23 mouse cellular contexts compared by ENCODE assay signal in the genomic region with DNA sequence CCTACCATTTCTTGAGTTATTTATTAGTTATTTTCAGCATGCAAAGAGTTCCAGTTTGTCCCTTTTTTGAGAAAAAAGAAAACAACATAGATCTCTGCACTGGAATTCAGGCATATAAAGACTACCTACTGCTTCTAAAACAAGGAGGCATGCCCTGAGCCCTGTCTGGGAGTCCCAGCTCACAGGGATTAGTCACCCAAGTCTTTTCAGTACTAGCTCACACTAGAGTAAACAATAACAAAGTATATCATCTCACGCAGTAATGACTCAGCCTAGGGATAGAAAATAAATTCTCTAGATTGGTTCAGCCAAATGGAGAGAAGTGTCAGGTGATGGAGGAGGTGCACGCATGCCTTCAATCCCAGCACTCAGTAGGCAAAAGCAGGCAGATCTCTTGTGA. TPM values are rescaled to one million over a fixed set of nuclear protein-coding genes. Genes with fewer than 3 reads are reported as not detected.
"Had no signal": no experiment of that assay in that cellular context is flagged by ENCODE, and none has a peak within 500 bp of the region (broad histone marks: within the 10 kb centered on the region; RNA-seq: fewer than 3 reads in every experiment).

No protein-coding gene starts in this region.

- DNase-seq: gastrocnemius, postnatal 14 days; gastrocnemius, postnatal 36 days; heart, adult 18-20 months; heart, postnatal 10 days; kidney, adult 11 months; kidney, adult 2 months; kidney, adult 9 months; kidney, postnatal 14 days; kidney, postnatal 36 days; layer of hippocampus, adult 9-11 months; layer of hippocampus, postnatal 36 days; left cerebral cortex, postnatal 4 days had no signal

- H3K4me1 ChIP-seq: heart, embryonic 10.5 days; heart, embryonic 12.5 days; hindbrain, embryonic 13.5 days; hindbrain, embryonic 15.5 days; kidney, embryonic 15.5 days; limb, embryonic 13.5 days; limb, embryonic 15.5 days; liver, embryonic 12.5 days had no signal

- H3K27me3 ChIP-seq: heart, embryonic 12.5 days; hindbrain, embryonic 13.5 days; hindbrain, embryonic 15.5 days; kidney, embryonic 15.5 days; limb, embryonic 13.5 days; limb, embryonic 15.5 days; liver, embryonic 12.5 days had no signal

- H3K4me3 ChIP-seq: heart, embryonic 10.5 days; heart, embryonic 12.5 days; hindbrain, embryonic 13.5 days; hindbrain, embryonic 15.5 days; kidney, embryonic 15.5 days; limb, embryonic 13.5 days; limb, embryonic 15.5 days; liver, embryonic 12.5 days had no signal

- ATAC-seq: hindbrain, postnatal 0 days; intestine, embryonic 16.5 days; liver, embryonic 12.5 days had no signal

RNA-seq across cellular contexts. Expression of a gene that starts 14.5 kb away (rescaled TPM):
- total RNA-seq: hematopoietic stem cell, adult 5-6 weeks had no signal
